Mouse (Mus musculus) heart, embryonic 11.5 days (tissue): ENCODE results near the gene Grhl1. TPM values are rescaled to one million over a fixed set of nuclear protein-coding genes. Genes with fewer than 3 reads are reported as not detected.
"Not testable (repeated sequence)": the region's sequence is repeated elsewhere in the genome, so short reads cannot be mapped to it uniquely, and the experiment has no call there.

Experiments used
- ATAC-seq: fragments of 200-750 bp; cut with Nextera tagmentation; replicated peaks from 2 replicates; pipeline ENCODE4 v1.8.0; 2017; ENCODE audit warnings: moderate library complexity; ENCODE audit not compliant: insufficient number of reproducible peaks, low FRiP score, low TSS enrichment
- H3K27ac ChIP-seq: fragments of 300-500 bp; sonication (generic); 2 replicates; pipeline ENCODE4 v1.5.1; 2014; ENCODE audit warnings: mild to moderate bottlenecking, low read depth, low read length
- H3K27me3 ChIP-seq: fragments of 300-500 bp; sonication (generic); 2 replicates; pipeline ENCODE4 v1.6.1; 2014; ENCODE audit warnings: mild to moderate bottlenecking, low read length, mixed read lengths; ENCODE audit not compliant: control insufficient read depth, insufficient read depth
- H3K36me3 ChIP-seq: fragments of 300-500 bp; sonication (generic); 2 replicates; pipeline ENCODE4 v1.6.1; 2014; ENCODE audit warnings: mild to moderate bottlenecking, low read length, moderate library complexity, mixed read lengths; ENCODE audit not compliant: control insufficient read depth, insufficient read depth
- H3K4me1 ChIP-seq: fragments of 300-500 bp; sonication (generic); 2 replicates; pipeline ENCODE4 v1.6.1; 2014; ENCODE audit warnings: low read length; ENCODE audit not compliant: control insufficient read depth, insufficient read depth
- H3K4me2 ChIP-seq: fragments of 300-500 bp; sonication (generic); 2 replicates; pipeline ENCODE4 v1.6.1; 2014; ENCODE audit warnings: mild to moderate bottlenecking, moderate library complexity
- H3K4me3 ChIP-seq: fragments of 300-500 bp; sonication (generic); 2 replicates; pipeline ENCODE4 v1.5.1; 2014; ENCODE audit warnings: low read depth, low read length
- H3K9ac ChIP-seq: fragments of 300-500 bp; sonication (generic); 2 replicates; pipeline ENCODE4 v1.6.1; 2014; ENCODE audit warnings: mild to moderate bottlenecking, low read depth, low read length, moderate library complexity
- H3K9me3 ChIP-seq: fragments of 300-500 bp; sonication (generic); replicated peaks from 2 replicates; pipeline ENCODE4 v1.6.1; 2016; ENCODE audit warnings: low read length; ENCODE audit not compliant: control insufficient read depth
- WGBS: fragments of 180-500 bp; shearing (Covaris S2); extraction: QIAGEN DNeasy Blood & Tissue Kit; methylation state at CpG from one replicate; pipeline ENCODE4 v1.1.7; 2014; ENCODE audit not compliant: insufficient replicate concordance; 5-methylcytosine and 5-hydroxymethylcytosine counted together
- polyA plus RNA-seq: library from polyadenylated mRNA; unstranded; fragments of >200 nt; fragmentation: Nextera tagmentation; extraction: Ambion mirVana; gene quantifications from 2 replicates; pipeline ENCODE4 v1.2.1, GENCODE M21; 2014

Grhl1 gene
- polyA plus RNA-seq, 1 experiment from 2014 or later, result 3.3 TPM

GRCm38 (mm10) chr12:24638787-24639186 is 66.7 kb downstream of the Grhl1 start:
- not testable (repeated sequence) for H3K36me3 ChIP-seq, H3K9me3 ChIP-seq, H3K27ac ChIP-seq, H3K4me2 ChIP-seq, H3K9ac ChIP-seq, ATAC-seq, H3K4me3 ChIP-seq, H3K4me1 ChIP-seq, H3K27me3 ChIP-seq
- WGBS, result 93% methylated on average over 10 of the region's 10 CpGs

GRCm38 (mm10) chr12:24642370-24642802 is 70.3 kb downstream of the Grhl1 start:
- no peaks in the 10 kb centered on the region for H3K27me3 ChIP-seq
- no peak overlapping the region for H3K9ac ChIP-seq
- no peak for ATAC-seq
- WGBS, result 74% methylated on average over 4 of the region's 4 CpGs
- H3K4me3 ChIP-seq, result no peak overlapping the region
- no peaks in the 10 kb centered on the region for H3K9me3 ChIP-seq
- H3K27ac ChIP-seq, result no peak overlapping the region
- H3K36me3 ChIP-seq, result no peaks in the 10 kb centered on the region
- H3K4me2 ChIP-seq, result no peak overlapping the region
- H3K4me1 ChIP-seq, result no peaks in the 10 kb centered on the region

GRCm38 (mm10) chr12:24644125-24644571 is 72.1 kb downstream of the Grhl1 start:
- H3K4me2 ChIP-seq, result no peak overlapping the region
- H3K9ac ChIP-seq, result no peak overlapping the region
- H3K27me3 ChIP-seq, result no peaks in the 10 kb centered on the region
- H3K4me3 ChIP-seq, result no peak overlapping the region
- peak overlapping the region; percentile 60; the same call in 1 of the 2 replicates for H3K27ac ChIP-seq
- H3K9me3 ChIP-seq, result no peaks in the 10 kb centered on the region
- no peaks in the 10 kb centered on the region for H3K4me1 ChIP-seq
- peak; percentile 83 for ATAC-seq
- 33% methylated on average over 1 of the region's 1 CpGs for WGBS
- H3K36me3 ChIP-seq, result no peaks in the 10 kb centered on the region

GRCm38 (mm10) chr12:24645901-24646300 is 73.8 kb downstream of the Grhl1 start:
- ATAC-seq, result no peak
- peak overlapping the region; percentile 15; the same call in 1 of the 2 replicates for H3K27ac ChIP-seq
- no peaks in the 10 kb centered on the region for H3K27me3 ChIP-seq
- H3K36me3 ChIP-seq, result no peaks in the 10 kb centered on the region
- WGBS, result 61% methylated on average over 6 of the region's 6 CpGs
- peaks cover 7% of the 10 kb centered on the region for H3K4me1 ChIP-seq
- H3K9me3 ChIP-seq, result no peaks in the 10 kb centered on the region
- no peak overlapping the region for H3K4me3 ChIP-seq
- H3K4me2 ChIP-seq, result peak overlapping the region; percentile 24; the same call in 1 of the 2 replicates
- no peak overlapping the region for H3K9ac ChIP-seq

- Histone ChIP-seq H3K9ac (no peak overlapping the region), H3K4me3 (no peak overlapping the region), H3K27me3 (no peaks in the 10 kb centered on the region), H3K27ac (no peak overlapping the region), H3K4me2 (no peak overlapping the region), H3K9me3 (no peaks in the 10 kb centered on the region), H3K4me1 (peaks cover 18% of the 10 kb centered on the region), H3K36me3 (no peaks in the 10 kb centered on the region)
- WGBS, result 62% methylated on average over 1 of the region's 1 CpGs
- ATAC-seq, result no peak
These were observed 76.0 kb downstream of the Grhl1 start for GRCm38 (mm10) chr12:24648094-24648493.

- peaks cover 13% of the 10 kb centered on the region for H3K36me3 ChIP-seq
- no peak for ATAC-seq
- 6% methylated on average over 21 of the region's 22 CpGs for WGBS
These were observed 78.5 kb downstream of the Grhl1 start for GRCm38 (mm10) chr12:24650415-24651062.

GRCm38 (mm10) chr12:24651063-24651557 is 79.0 kb downstream of the Grhl1 start, which contains the start of gene Klf11:
Klf11 (plus strand) TSS chr12:24651274.
- H3K4me3 ChIP-seq, result peak within 1 kb of the TSS; percentile 97
- ATAC-seq, result peak; percentile 94
- peak within 1 kb of the TSS; percentile 97 for H3K9ac ChIP-seq
- peak within 1 kb of the TSS; percentile 78 for H3K4me2 ChIP-seq
- H3K36me3 ChIP-seq, result peaks cover 17% of the 10 kb centered on the region
- peak within 1 kb of the TSS; percentile 98 for H3K27ac ChIP-seq
- H3K27me3 ChIP-seq, result no peaks in the 10 kb centered on the region
- H3K4me1 ChIP-seq, result peaks cover 18% of the 10 kb centered on the region
- WGBS, result under 1% methylated on average over 55 of the region's 68 CpGs
- H3K9me3 ChIP-seq, result no peaks in the 10 kb centered on the region

More at GRCm38 (mm10) chr12:24650415-24651062, 78.5 kb downstream of the Grhl1 start:
- Histone ChIP-seq H3K27ac (peak overlapping the region; percentile 98), H3K9me3 (no peaks in the 10 kb centered on the region), H3K4me3 (peak overlapping the region; percentile 97), H3K27me3 (no peaks in the 10 kb centered on the region), H3K4me2 (peak overlapping the region; percentile 78), H3K9ac (peak overlapping the region; percentile 71), H3K4me1 (peaks cover 18% of the 10 kb centered on the region)

GRCm38 (mm10) chr12:24651642-24652342 is 79.7 kb downstream of the Grhl1 start:
- H3K9ac ChIP-seq, result peak overlapping the region; percentile 97
- no peaks in the 10 kb centered on the region for H3K27me3 ChIP-seq
- 1% methylated on average over 36 of the region's 36 CpGs for WGBS
- H3K4me2 ChIP-seq, result peak overlapping the region; percentile 78
- H3K27ac ChIP-seq, result peak overlapping the region; percentile 98
- H3K4me1 ChIP-seq, result peaks cover 23% of the 10 kb centered on the region
- peak; percentile 87 for ATAC-seq
- H3K36me3 ChIP-seq, result peaks cover 23% of the 10 kb centered on the region
- H3K9me3 ChIP-seq, result no peaks in the 10 kb centered on the region
- peak overlapping the region; percentile 97 for H3K4me3 ChIP-seq
